Mouse (Mus musculus) CH12.LX (cell line): Measurements from ENCODE around the gene Cd200r4. TPM values are rescaled to one million over a fixed set of nuclear protein-coding genes. Genes with fewer than 3 reads are reported as not detected.
"Not testable (repeated sequence)": the region's sequence is repeated elsewhere in the genome, so short reads cannot be mapped to it uniquely, and the experiment has no call there.

Experiments
- DNase-seq: peaks from one replicate; pipeline ENCODE4 v3.0.0-alpha.2; 2013; ENCODE audit errors: extremely low read depth
- H3K27ac ChIP-seq: 2 replicates; pipeline ENCODE4 v1.5.1; 2012; ENCODE audit warnings: low read depth, mild to moderate bottlenecking, control low read depth, moderate library complexity; ENCODE audit not compliant: insufficient read depth
- H3K27me3 ChIP-seq: replicated peaks from 2 replicates; pipeline ENCODE3; 2012; ENCODE audit warnings: inconsistent platforms
- H3K36me3 ChIP-seq, 2 experiments: replicated peaks in 1 of 2; 2 replicates each; pipeline versions ENCODE3 to v1.6.1; 2012; ENCODE audit warnings: inconsistent platforms in 1 of 2, low read length in 1 of 2, mild to moderate bottlenecking in 1 of 2, mixed read lengths in 1 of 2, moderate library complexity in 1 of 2; ENCODE audit not compliant: control insufficient read depth in 1 of 2, insufficient read depth in 1 of 2
- H3K4me1 ChIP-seq, 2 experiments: 2 replicates each; pipeline ENCODE4 v1.6.1; 2012; ENCODE audit warnings: inconsistent platforms in 1 of 2, moderate library complexity in 1 of 2; ENCODE audit not compliant: insufficient read depth in 2 of 2, control insufficient read depth in 1 of 2
- H3K4me2 ChIP-seq: 2 replicates; pipeline ENCODE4 v1.6.1; 2012; ENCODE audit warnings: low read depth, mild to moderate bottlenecking, control low read depth; ENCODE audit not compliant: poor library complexity, insufficient read depth, severe bottlenecking
- H3K4me3 ChIP-seq, 3 experiments: fragments of 150-350 bp in 1 of 3; sonication (generic) in 1 of 3; replicated peaks in 1 of 3; 2 replicates each; pipeline versions ENCODE3 to v1.5.1; 2011 to 2012; ENCODE audit warnings: low read depth in 2 of 3, low read length in 2 of 3, mild to moderate bottlenecking in 2 of 3, moderate library complexity in 2 of 3, control low read depth in 1 of 3, improper control_type of control experiment in 1 of 3, inconsistent platforms in 1 of 3, mixed read lengths in 1 of 3; ENCODE audit not compliant: poor library complexity in 1 of 3
- H3K79me2 ChIP-seq: replicated peaks from 2 replicates; pipeline ENCODE4 v1.6.1; 2012; ENCODE audit warnings: mild to moderate bottlenecking, moderate library complexity; ENCODE audit not compliant: control insufficient read depth, poor library complexity, insufficient read depth, severe bottlenecking; ENCODE audit errors: extremely low read depth
- H3K9ac ChIP-seq: 2 replicates; pipeline ENCODE4 v1.6.1; 2012; ENCODE audit warnings: low read depth, mild to moderate bottlenecking, control low read depth, moderate library complexity; ENCODE audit not compliant: insufficient read depth
- H3K9me3 ChIP-seq: replicated peaks from 2 replicates; pipeline ENCODE3; 2012; ENCODE audit warnings: low read length, inconsistent platforms, mixed read lengths
- CHD2 ChIP-seq: IDR thresholded peaks from 2 replicates; pipeline ENCODE4 v1.6.1; 2011; ENCODE audit warnings: low read length, improper control_type of control experiment
- E2F4 ChIP-seq: IDR thresholded peaks from 2 replicates; pipeline ENCODE4 v1.6.1; 2011; ENCODE audit warnings: low read depth, low read length, improper control_type of control experiment; ENCODE audit not compliant: insufficient replicate concordance
- ELF1 ChIP-seq: IDR thresholded peaks from 2 replicates; pipeline ENCODE4 v1.6.1; 2014; ENCODE audit warnings: low read depth, mild to moderate bottlenecking, inconsistent platforms, low read length, improper control_type of control experiment
- EP300 ChIP-seq: IDR thresholded peaks from 2 replicates; pipeline ENCODE4 v1.6.1; 2011; ENCODE audit warnings: low read length, improper control_type of control experiment
- ETS1 ChIP-seq: conservative IDR thresholded peaks from 2 replicates; pipeline ENCODE4 v1.6.1; 2012; ENCODE audit warnings: low read depth, mild to moderate bottlenecking, inconsistent platforms, low read length, improper control_type of control experiment, moderate library complexity
- IRF4 ChIP-seq: IDR thresholded peaks from 2 replicates; pipeline ENCODE4 v1.6.1; 2014; ENCODE audit warnings: low read depth, mild to moderate bottlenecking, inconsistent platforms, low read length, improper control_type of control experiment
- JUN ChIP-seq: IDR thresholded peaks from 2 replicates; pipeline ENCODE4 v1.6.1; 2011; ENCODE audit warnings: low read depth, mild to moderate bottlenecking, low read length, improper control_type of control experiment, moderate library complexity; ENCODE audit not compliant: insufficient read depth
- JUND ChIP-seq: conservative IDR thresholded peaks from 2 replicates; pipeline ENCODE4 v1.6.1; 2011; ENCODE audit warnings: low read depth, low read length, improper control_type of control experiment
- KAT2A ChIP-seq: IDR thresholded peaks from 2 replicates; pipeline ENCODE4 v1.6.1; 2012; ENCODE audit warnings: low read length, improper control_type of control experiment, inconsistent platforms; ENCODE audit not compliant: insufficient replicate concordance
- MAFK ChIP-seq: IDR thresholded peaks from 2 replicates; pipeline ENCODE4 v1.6.1; 2011; ENCODE audit warnings: low read length, improper control_type of control experiment; ENCODE audit not compliant: insufficient replicate concordance
- MXI1 ChIP-seq: IDR thresholded peaks from 2 replicates; pipeline ENCODE4 v1.6.1; 2011; ENCODE audit warnings: mild to moderate bottlenecking, low read depth, low read length, improper control_type of control experiment
- MYC ChIP-seq: IDR thresholded peaks from 2 replicates; pipeline ENCODE4 v1.6.1; 2011; ENCODE audit warnings: low read depth, mild to moderate bottlenecking, improper control_type of control experiment, low read length
- NELFE ChIP-seq: IDR thresholded peaks from 2 replicates; pipeline ENCODE4 v1.6.1; 2011; ENCODE audit warnings: low read depth, low read length, improper control_type of control experiment
- NRF1 ChIP-seq: IDR thresholded peaks from 2 replicates; pipeline ENCODE4 v1.6.1; 2014; ENCODE audit warnings: low read depth, mild to moderate bottlenecking, inconsistent platforms, low read length, improper control_type of control experiment, moderate library complexity
- PAX5 ChIP-seq: IDR thresholded peaks from 2 replicates; pipeline ENCODE4 v1.6.1; 2012; ENCODE audit warnings: low read length, inconsistent platforms, mixed read lengths
- RCOR1 ChIP-seq: conservative IDR thresholded peaks from 2 replicates; pipeline ENCODE4 v1.6.1; 2012; ENCODE audit warnings: low read depth, mild to moderate bottlenecking, inconsistent platforms, low read length, improper control_type of control experiment
- SIN3A ChIP-seq: IDR thresholded peaks from 2 replicates; pipeline ENCODE4 v1.6.1; 2012; ENCODE audit warnings: low read length, improper control_type of control experiment, inconsistent platforms
- TBP ChIP-seq: conservative IDR thresholded peaks from 2 replicates; pipeline ENCODE4 v1.6.1; 2011; ENCODE audit warnings: low read depth, low read length, improper control_type of control experiment
- USF1 ChIP-seq: IDR thresholded peaks from 2 replicates; pipeline ENCODE4 v1.6.1; 2014; ENCODE audit warnings: low read depth, mild to moderate bottlenecking, inconsistent platforms, low read length, improper control_type of control experiment
- USF2 ChIP-seq: conservative IDR thresholded peaks from 2 replicates; pipeline ENCODE4 v1.6.1; 2011; ENCODE audit warnings: low read depth, low read length, improper control_type of control experiment
- ZC3H11A ChIP-seq: IDR thresholded peaks from 2 replicates; pipeline ENCODE4 v1.6.1; 2012; ENCODE audit warnings: low read depth, mild to moderate bottlenecking, inconsistent platforms, low read length, improper control_type of control experiment
- ZKSCAN1 ChIP-seq: IDR thresholded peaks from 2 replicates; pipeline ENCODE4 v1.6.1; 2012; ENCODE audit warnings: low read depth, inconsistent platforms, low read length, improper control_type of control experiment, borderline replicate concordance
- ZMIZ1 ChIP-seq: IDR thresholded peaks from 2 replicates; pipeline ENCODE4 v1.6.1; 2012; ENCODE audit warnings: low read depth, mild to moderate bottlenecking, inconsistent platforms, low read length, improper control_type of control experiment
- dilution Hi-C: fragments of 300-500 bp; cut with MboI; formaldehyde crosslinking; loops from 2 replicates; pipeline ENCODE4 v1.14.3; 2020; ENCODE audit warnings: low sequenced_read_pairs; ENCODE audit not compliant: extremely low pct_unique_long_range_greater_than_20kb, extremely low pct_ligation_motif_present
- in situ Hi-C: fragments of 300-500 bp; cut with MboI; formaldehyde crosslinking; loops from 3 replicates; pipeline ENCODE4 v1.14.3; 2019; ENCODE audit warnings: low sequenced_read_pairs, low pct_ligation_motif_present, low pct_unique_long_range_greater_than_20kb, mixed read lengths
- polyA plus RNA-seq: library from polyadenylated mRNA; unstranded; fragments of >175 nt; gene quantifications from 2 replicates; pipeline ENCODE4 v1.2.1, GENCODE M21; 2012; ENCODE audit warnings: low read depth; ENCODE audit not compliant: insufficient read length
- total RNA-seq, 2 experiments: library from RNA; depleted of rRNA; stranded (reverse); fragments of 300-350 nt in 1 of 2; fragments of >200 nt in 1 of 2; gene quantifications; 2 replicates each; pipeline ENCODE4 v1.2.3; 2012 to 2014

Gene Cd200r4
- total and polyA plus RNA-seq, 3 experiments, result 0.59 to 0.89 (median 0.76) TPM

GRCm38 (mm10) chr16:44805976-44806375, 5.6 kb upstream of the Cd200r4 start:
- no peak overlapping the region for H3K27ac ChIP-seq
- H3K4me3 ChIP-seq, result no peak overlapping the region
- H3K4me2 ChIP-seq, result no peak overlapping the region
- TF ChIP-seq IRF4 (peak; percentile 86), RCOR1 (no peak), NELFE (no peak), JUN (peak; percentile 23; the same call in 1 of the 2 replicates), USF2 (no peak), CHD2 (no peak), EP300 (peak; percentile 92), JUND (peak; percentile 64)
- TF ChIP-seq, all 38 proteins: peak for 4
- dilution Hi-C loops (no loop called here), in situ Hi-C loops (no loop called here)
- H3K9me3 ChIP-seq, result no peaks in the 10 kb centered on the region
- no peaks in the 10 kb centered on the region for H3K36me3 ChIP-seq
- no peak overlapping the region for H3K9ac ChIP-seq
- peaks cover 0 to 7% of the 10 kb centered on the region in 2 experiments; a peak in 1 of 4 replicates for H3K4me1 ChIP-seq
- no peaks in the 10 kb centered on the region for H3K79me2 ChIP-seq
- H3K27me3 ChIP-seq, result no peaks in the 10 kb centered on the region
- no peak for DNase-seq

- H3K4me2 ChIP-seq, in situ Hi-C loops, DNase-seq, H3K27me3 ChIP-seq, dilution Hi-C loops, H3K4me3 ChIP-seq, H3K9ac ChIP-seq, H3K79me2 ChIP-seq, H3K9me3 ChIP-seq, H3K36me3 ChIP-seq, H3K27ac ChIP-seq: not testable (repeated sequence)
- peaks cover 2 to 12% of the 10 kb centered on the region in 2 experiments; a peak in 3 of 4 replicates for H3K4me1 ChIP-seq
These were observed 1.3 kb upstream of the Cd200r4 start for GRCm38 (mm10) chr16:44810223-44810622.

- H3K36me3 ChIP-seq, result no peaks in the 10 kb centered on the region
- H3K4me3 ChIP-seq, result peak overlapping the region in 1 of 3 experiments; percentile 24
- TF ChIP-seq MXI1 (0 out of 2 replicates have a peak, but pooled peaks have one; percentile 26), NELFE (no peak), MAFK (no peak), MYC (no peak), RCOR1 (no peak), ZKSCAN1 (no peak), USF1 (no peak), E2F4 (no peak), ELF1 (peak; percentile 37), ETS1 (peak; percentile 50; the same call in 1 of the 2 replicates), KAT2A (no peak), JUND (no peak), ZC3H11A (no peak), PAX5 (no peak), ZMIZ1 (no peak), SIN3A (no peak), TBP (0 out of 2 replicates have a peak, but pooled peaks have one; percentile 14), JUN (no peak), NRF1 (no peak), IRF4 (0 out of 2 replicates have a peak, but pooled peaks have one; percentile 22)
These were observed 1.0 kb downstream of the Cd200r4 start for GRCm38 (mm10) chr16:44812468-44813065.

More at GRCm38 (mm10) chr16:44812468-44813065, 1.0 kb downstream of the Cd200r4 start:
- Histone ChIP-seq H3K4me2 (peak overlapping the region; percentile 93), H3K27ac (no peak overlapping the region), H3K9me3 (peaks cover 2% of the 10 kb centered on the region), H3K4me1 (peaks cover 2 to 10% of the 10 kb centered on the region in 2 experiments; a peak in 3 of 4 replicates), H3K79me2 (no peaks in the 10 kb centered on the region), H3K27me3 (no peaks in the 10 kb centered on the region), H3K9ac (peak overlapping the region; percentile 56)
- no peak for DNase-seq
- in situ Hi-C loops, result no loop called here
- dilution Hi-C loops, result no loop called here
